Mouse (Mus musculus) left cerebral cortex, postnatal 36 days (tissue): ENCODE results near the gene Gm20716. TPM values are rescaled to one million over a fixed set of nuclear protein-coding genes. Genes with fewer than 3 reads are reported as not detected.
"Not testable (repeated sequence)": the region's sequence is repeated elsewhere in the genome, so short reads cannot be mapped to it uniquely, and the experiment has no call there.

ENCODE experiments used
- DNase-seq, 2 experiments: peaks; one replicate each; pipeline ENCODE4 v3.0.0; 2021 to 2022; ENCODE audit warnings: low spot score in 2 of 2, mixed read lengths in 1 of 2
- intact Hi-C: fragments of 180-260 bp; cut with DNase I; formaldehyde crosslinking; loops from one replicate; pipeline ENCODE4 v1.15.1; 2025
- total RNA-seq, 2 experiments: library from RNA; stranded (reverse); gene quantifications; 2 replicates each; pipeline ENCODE4 v1.2.3; 2021

The Gm20716 gene
- total RNA-seq, 2 experiments from 2014 or later = 25.8 to 37.3 TPM

GRCm38 (mm10) chr2:168169800-168170113 lies 60.4 kb downstream of the Gm20716 start:
- intact Hi-C loops = no loop called here
- DNase-seq = no peak

DNA sequence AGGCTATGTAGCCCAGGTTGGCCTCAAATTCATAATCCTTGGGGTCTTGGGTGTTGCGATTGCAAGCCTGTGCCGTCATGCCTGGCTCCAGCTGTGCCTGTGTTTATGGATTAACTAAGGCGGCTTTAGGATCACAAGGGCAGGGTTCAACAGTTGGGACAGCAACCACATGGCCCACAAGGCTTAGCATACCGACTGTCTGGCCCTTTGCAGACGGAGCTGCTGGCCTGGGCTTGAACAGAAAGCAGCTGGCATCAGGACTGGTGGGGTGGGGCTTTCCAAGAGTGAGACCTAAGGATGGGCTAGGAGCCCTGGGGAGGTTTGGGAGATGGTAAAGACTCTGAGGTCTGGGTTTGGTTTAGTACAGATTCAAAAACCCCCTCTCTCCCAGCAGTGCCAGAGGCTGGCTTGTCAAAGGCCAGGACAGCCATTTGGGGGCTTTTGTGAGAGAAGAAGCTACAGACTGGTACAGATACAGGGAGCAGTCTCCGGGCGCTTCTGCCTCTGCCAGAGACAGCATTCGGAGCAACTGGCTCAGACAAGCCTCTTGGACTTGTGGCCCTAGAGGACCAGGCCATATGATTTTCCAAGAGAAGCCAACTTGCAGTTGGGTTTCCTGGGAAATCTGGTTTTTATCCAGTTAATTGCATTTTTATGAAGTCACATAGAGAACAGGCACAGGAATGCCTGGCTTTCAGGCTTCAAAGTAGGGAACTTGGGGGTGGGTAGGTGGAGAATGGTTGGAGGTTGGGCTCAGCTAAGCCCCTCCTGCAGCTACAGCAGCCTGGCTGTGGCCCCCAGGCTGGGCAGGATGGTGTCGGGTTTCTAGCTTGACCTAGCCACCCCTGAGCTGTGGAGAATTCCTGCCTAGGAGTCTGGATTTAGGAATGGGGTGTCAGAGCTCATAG lies 61.0 kb downstream of the Gm20716 start:
- intact Hi-C loops = no loop called here
- no peak for DNase-seq

DNA sequence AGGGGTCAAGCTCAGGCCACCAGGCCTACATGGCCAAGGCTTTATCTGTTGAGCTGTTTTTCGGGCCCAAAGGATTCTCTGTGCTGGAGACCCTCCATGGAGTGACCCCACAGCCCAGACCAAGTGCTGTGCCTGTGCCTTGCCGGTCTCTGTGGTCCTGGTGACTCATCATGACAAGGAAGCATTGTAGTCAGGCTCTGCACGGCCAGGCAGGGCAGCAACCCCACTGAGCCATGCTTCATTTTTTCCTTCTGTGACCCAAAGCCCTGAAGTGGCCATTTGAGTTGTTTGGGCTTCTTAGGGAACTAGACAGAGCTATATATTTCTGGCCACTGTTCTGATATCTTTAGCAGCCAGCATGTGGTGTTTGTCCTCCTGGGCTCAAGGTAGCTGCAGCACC lies 62.4 kb downstream of the Gm20716 start:
- intact Hi-C loops = no loop called here

DNA sequence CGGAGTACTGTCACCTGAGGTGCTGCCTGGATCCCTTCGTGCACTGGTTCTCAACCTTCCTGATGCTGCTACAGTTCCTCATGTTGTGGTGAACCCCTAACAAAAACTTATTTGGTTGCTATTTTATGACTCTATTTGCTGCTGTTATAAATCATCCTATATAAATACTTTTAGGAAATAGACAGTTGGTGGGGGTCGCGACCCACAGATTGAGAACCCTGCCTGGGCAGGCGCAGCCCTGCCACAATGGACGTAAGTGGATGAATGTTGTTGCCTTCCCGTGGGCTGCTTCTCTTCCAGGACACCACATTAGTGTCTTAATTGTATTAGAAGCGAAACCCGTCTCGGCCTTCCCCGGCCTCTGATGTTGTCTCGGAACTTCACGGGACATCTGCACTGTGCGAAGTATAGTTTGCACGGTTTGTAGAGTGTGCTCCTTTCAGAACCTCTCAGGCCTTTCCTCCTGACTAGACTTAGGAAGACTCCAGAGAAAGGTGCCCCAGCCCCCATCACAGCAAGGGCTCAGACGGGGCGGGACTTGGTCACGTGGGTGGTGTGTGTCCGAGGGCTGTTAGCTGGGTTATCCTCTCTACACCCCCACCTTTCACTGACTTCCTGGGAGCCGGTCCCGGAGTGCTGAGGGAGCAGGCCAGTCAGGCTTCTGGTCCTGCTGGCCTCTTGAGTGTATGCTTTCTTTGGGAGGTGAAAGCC lies 63.3 kb downstream of the Gm20716 start:
- DNase-seq = no peak
- intact Hi-C loops = no loop called here

More for the DNA sequence above, 62.4 kb downstream of the Gm20716 start:
- DNase-seq = no peak

DNA sequence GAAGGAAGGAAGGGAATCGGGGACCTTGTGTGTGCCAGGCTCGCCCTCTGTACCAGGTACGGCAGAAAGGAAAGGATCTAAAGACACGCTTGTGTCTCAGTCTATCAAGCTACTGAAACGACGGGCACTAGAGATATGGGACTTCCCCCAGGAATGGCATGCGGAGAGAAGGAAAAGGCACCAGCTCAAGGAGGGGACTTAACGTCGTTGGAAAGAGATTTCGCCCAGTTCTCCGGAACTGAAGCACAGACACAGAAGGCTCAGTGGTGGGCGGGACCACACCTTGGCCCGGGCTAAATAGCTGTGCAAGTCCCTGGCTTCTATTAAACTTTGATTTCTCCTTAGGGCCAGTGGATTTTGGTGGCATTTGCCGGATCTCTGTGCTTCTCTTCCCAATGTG lies 68.2 kb downstream of the Gm20716 start:
- intact Hi-C loops = loop anchor here (5.0 kb wide), 1 partner anchor 40 kb away; no protein-coding TSS in a partner anchor
- DNase-seq = no peak

DNA sequence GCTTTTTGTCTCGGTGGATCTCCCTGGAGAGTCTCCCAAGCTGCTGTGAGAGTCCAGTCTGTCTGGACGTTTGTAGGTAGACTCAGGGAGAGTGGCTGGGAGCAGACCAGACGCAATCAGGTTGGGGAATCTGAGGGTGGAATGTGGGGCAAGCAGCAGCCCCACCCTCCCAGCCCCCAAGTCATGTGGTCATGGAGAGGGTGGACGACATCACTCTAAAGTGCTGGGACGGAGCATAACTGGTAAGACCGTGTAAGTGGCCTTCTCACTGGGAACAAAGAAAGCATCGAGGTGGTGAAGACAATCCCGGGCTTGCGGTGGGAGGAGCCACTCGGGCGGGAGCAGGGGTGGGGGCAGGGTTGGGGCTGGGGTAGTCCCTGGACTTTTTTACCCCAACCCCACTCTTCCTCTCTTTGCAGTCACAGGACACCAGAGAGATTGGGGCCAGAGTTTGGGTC lies 68.6 kb downstream of the Gm20716 start:
- DNase-seq = no peak
- intact Hi-C loops = loop anchor here (5.0 kb wide), 1 partner anchor 41 kb away; no protein-coding TSS in a partner anchor

- DNase-seq = no peak
- intact Hi-C loops = loop anchor here (5.0 kb wide), 1 partner anchor 42 kb away; no protein-coding TSS in a partner anchor
These were observed 69.7 kb downstream of the Gm20716 start for GRCm38 (mm10) chr2:168160370-168160930.

- no peak for DNase-seq
- intact Hi-C loops = no loop called here
These were observed 71.1 kb downstream of the Gm20716 start for GRCm38 (mm10) chr2:168158911-168159711.

- intact Hi-C loops, DNase-seq: not testable (repeated sequence)
These were observed 72.2 kb downstream of the Gm20716 start for GRCm38 (mm10) chr2:168157974-168158373.

- intact Hi-C loops = no loop called here
- no peak for DNase-seq
These were observed 73.8 kb downstream of the Gm20716 start for GRCm38 (mm10) chr2:168156361-168156760.

- intact Hi-C loops = no loop called here
These were observed 74.5 kb downstream of the Gm20716 start for GRCm38 (mm10) chr2:168155666-168156065.

DNA sequence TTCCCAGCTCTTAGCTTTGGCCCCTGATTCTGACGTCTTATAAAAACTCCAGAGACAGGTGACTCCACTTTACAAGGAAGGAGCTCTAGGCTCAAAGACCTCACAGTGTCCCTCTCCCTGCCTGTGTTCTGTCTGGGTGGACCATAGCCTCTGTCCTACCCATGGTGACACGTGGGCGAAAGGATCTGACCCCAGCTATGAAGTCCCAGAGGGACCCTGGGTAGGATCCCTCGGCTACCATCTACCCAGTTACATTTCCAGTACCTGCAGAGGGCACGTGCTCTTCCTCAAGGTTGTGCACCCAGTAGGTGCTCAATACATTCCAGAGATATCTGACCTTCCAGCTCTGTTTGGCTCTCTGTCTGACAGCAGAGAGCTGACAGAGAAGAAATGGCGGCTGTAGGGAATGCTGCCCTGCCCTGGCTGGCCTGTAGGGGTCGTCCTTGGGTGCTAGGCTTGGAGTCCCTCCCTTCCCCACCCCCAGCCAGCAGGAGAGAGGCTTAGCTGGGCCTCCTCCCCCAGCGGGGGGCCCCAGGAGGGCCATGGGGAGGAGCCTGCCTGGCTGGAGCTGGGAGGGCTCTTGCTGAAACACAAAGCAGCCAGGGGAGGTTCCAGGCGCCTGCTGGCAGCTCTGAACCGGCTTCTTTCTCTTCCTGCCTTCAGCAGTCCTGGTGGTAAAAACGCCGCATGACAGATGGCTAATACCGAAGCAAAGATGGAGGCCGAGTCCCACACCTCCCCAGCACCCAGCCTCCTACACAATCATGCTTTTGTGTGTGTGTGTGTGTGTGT lies 75.9 kb downstream of the Gm20716 start:
- peak; percentile 18 to 47 for DNase-seq
- intact Hi-C loops = no loop called here

More at GRCm38 (mm10) chr2:168155666-168156065, 74.5 kb downstream of the Gm20716 start:
- DNase-seq = no peak

DNA sequence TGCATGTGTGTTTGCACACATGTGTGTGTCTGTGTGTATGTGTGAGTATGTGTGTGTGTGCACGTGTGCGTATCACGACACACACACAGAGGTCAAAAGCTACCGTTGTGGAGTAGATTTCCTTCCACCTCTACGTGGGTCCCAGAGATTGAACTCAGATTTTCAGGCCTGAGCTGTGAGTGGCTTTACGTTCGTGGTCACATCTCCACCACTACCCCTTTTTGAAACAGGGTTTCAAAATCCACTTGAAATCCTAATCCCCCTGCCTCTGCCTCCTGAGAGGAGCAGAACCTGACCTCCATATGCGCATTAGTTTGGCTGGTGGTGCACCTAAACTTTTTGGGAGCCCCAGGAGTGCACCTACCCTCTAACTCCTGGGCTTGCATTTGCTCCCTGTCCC lies 80.9 kb downstream of the Gm20716 start:
- DNase-seq = no peak
- intact Hi-C loops = no loop called here

DNA sequence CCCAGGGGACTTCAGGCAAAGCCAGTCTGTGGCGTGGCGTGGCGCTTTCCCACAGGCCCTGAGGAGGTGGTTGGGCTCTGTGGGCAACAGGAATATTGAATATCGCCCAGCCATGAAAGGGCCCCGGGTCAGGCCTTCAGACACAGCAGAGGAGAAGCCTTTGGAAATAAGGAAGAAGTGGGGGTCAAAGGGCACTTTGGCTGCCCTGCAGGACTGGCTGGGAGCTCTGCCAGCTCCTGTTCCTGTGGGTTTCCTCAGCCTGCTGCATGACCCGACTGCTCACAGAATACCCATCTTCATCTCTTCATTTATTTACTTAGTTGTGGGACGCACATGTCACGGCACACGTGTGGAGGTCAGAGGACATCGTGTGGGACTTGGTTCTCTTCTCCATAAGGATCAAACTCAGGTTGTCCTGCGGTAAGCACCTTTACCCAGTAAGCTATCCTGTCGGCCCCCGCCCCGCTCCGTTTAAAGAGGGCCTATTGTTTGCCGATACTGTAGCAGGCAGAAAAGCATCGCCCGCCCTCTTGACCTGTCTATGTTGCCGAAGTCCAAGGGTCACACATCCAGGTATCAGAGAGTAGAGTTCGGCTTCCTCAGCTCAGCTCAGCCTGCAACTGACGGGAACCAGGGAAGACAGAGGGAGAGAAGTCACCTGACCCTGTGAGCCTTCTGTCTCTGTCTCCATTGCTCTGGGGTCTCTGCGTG lies 82.3 kb downstream of the Gm20716 start:
- no peak for DNase-seq
- intact Hi-C loops = no loop called here

- intact Hi-C loops = no loop called here
These were observed 84.7 kb downstream of the Gm20716 start for GRCm38 (mm10) chr2:168145437-168145836.

GRCm38 (mm10) chr2:168143794-168144193 lies 86.4 kb downstream of the Gm20716 start:
- intact Hi-C loops = no loop called here
- DNase-seq = no peak

More at GRCm38 (mm10) chr2:168145437-168145836, 84.7 kb downstream of the Gm20716 start:
- DNase-seq = no peak

- intact Hi-C loops = no loop called here
- DNase-seq = peak in 1 of 2 experiments; percentile 25
These were observed 93.0 kb downstream of the Gm20716 start for GRCm38 (mm10) chr2:168137161-168137560.
